Mouse (Mus musculus) layer of hippocampus, adult 8-10 months (tissue): Measurements from ENCODE around the gene Abr. TPM values are rescaled to one million over a fixed set of nuclear protein-coding genes. Genes with fewer than 3 reads are reported as not detected.

ENCODE experiments used
- DNase-seq, 2 experiments: peaks; one replicate each; pipeline ENCODE4 v3.0.0; 2022; ENCODE audit warnings: low spot score in 2 of 2
- total RNA-seq, 4 experiments: library from RNA; stranded (reverse); gene quantifications; 2 replicates each; pipeline ENCODE4 v1.2.4; 2022

Abr gene
- total RNA-seq, 4 experiments from 2014 or later: 464 to 480 (median 470) TPM

DNA sequence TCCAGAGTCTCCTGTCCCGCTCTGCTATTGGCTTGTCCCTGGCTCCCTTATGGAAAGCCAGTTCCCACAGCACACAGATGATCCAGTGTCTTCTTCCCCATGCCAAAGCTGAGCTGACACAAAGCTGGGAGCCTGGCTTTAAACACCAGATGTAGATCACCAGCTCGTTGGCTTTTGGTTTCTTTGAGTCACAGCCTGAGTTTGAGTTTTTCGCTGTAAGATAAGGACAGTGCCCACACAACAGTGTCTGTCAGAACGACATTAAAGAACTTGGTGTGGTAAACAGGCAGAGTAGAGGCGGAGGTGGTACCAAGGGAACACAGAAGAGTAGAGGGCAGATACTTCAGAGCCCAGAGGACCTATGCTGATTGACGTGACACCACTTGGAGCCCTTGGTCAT, 101.2 kb downstream of the Abr start:
- no peak for DNase-seq

DNA sequence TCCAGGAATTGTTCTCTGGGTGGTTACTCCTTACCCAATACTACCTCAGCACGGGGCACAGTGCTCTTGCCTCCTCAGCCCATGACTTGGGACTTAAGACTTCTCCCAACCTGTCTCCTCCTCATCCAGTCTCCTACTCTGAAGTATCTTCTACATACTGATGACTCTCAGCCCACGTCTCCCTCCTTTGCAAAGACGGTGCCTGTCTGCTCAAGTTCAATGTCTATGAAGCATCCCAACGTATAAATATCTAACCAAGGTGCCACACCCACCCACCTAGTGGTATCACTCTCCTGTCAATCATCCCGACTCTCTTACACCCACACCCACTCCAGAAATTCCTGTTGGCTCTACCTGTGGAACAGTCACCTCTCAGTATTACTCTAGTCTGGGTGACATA, 103.5 kb downstream of the Abr start:
- no peak for DNase-seq

DNA sequence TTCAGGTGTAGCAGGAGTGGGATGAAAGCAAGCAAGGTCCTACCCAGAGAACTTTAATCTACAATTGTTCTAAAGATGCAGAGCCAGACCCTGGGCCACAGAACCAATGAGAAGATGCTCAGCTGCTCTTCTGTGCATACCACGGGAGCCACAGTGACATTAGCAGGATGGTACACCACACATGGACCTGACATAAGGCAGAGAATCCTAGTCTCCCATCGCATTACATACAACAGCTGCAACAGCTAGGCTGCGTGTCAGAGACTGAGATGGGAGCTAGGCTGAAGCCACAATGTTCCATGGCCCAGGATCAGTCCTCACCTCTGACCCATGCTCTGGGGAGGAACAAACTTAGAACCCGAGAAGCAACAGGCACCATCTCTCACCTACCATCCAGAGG, 104.0 kb downstream of the Abr start:
- no peak for DNase-seq

DNA sequence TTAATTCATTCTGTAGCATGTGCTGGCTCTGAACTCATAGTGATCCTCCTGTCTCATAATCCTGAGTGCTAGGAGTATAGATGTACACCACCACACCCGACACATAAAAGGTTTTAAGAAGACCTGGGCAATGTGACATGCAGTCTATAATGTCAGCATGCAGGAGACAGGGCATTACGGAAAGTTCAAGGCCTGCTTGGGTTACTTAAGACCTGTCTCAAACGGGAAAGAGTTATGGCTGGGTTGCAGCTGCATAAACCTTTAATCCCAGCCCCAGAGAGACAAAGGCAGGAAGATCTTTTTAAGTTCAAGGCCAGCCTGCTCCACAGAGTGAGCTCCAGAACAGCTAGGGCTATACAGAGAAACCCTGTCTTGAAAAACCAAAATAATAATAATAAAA, 105.2 kb downstream of the Abr start:
- DNase-seq: no peak

DNA sequence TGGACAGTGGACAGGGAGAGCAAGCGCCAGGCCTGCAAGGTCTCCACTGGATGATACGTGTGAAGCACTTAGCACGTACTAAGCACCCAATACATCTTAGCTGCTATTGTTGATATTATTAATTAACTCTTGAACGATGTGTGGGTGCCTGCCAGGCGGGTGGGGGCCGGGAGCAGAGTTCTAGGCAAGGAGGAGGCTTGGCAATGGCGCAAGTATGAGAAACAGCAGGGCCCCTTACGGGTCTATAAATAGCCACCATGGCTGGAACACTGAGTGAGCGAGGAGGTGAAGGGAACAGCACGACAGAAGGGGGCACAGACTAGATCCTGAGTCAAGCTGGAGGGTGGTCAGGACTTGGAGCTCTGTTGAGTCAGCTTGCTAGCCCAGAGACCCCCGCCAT, 107.0 kb downstream of the Abr start:
- no peak for DNase-seq

DNA sequence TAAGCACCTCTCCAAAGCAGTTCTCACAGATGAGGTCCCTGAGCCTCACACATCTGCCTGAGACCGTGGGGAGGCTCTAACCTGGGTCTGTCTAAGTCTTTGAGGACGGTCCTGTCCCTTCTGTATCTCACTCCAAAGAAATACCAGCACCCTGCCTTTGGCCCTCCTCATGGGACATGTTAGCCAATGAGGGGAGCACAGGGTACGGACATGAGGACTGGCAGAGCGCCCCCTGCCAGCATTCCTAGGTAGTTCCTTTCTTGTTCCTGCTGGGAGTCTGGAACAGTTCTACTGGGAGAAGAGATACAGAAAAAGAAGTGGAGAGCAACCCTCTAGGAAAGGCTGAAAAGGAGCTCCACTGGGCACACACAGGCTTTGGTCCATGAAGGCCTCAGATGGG, 111.1 kb downstream of the Abr start:
- DNase-seq: no peak

DNA sequence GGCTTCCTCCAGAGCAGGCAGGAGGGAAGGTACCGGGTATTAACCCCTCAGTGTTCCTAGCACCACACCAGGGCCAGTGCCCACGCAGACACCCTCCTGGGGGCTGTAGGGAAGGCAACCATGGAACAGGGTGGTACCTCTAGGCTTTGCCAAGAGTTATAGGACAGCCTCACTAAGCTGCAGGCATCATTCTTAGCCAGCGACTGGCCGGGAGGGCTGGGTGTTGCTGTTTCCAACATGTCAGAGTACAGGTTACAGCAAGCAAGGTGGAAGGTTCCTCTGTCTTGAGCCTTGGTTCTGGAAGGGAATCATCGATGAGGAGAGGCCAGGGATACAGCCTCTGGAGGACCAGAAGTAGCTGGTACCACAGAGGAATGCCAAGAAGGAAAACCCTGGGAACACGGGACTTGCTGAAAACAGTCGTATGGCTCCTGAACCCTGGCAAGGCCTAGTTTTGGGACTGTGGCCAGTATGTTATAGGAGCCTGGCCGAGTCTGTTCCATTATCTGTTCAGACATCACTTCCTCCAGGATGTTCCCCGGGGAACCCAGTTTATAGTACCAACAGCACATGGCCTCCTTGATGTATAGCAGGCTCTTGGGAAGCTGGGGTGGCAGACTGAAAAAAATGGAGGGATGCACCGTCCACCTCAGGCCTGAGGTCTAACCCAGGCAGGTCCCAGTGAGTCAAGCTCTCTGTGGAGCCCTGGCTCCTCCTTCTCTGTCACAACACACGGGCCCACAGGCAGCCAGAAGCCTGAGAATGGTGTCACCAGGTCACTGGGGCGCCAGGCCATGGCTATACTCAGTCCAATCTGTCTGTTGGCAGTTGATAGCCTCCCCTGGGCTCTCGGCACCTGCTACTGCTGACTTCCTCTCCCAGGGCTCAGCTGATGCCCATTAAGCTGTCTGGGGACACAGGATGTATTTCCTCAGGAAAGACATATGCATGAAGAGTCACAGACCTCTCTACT, 112.1 kb downstream of the Abr start:
- DNase-seq: no peak

DNA sequence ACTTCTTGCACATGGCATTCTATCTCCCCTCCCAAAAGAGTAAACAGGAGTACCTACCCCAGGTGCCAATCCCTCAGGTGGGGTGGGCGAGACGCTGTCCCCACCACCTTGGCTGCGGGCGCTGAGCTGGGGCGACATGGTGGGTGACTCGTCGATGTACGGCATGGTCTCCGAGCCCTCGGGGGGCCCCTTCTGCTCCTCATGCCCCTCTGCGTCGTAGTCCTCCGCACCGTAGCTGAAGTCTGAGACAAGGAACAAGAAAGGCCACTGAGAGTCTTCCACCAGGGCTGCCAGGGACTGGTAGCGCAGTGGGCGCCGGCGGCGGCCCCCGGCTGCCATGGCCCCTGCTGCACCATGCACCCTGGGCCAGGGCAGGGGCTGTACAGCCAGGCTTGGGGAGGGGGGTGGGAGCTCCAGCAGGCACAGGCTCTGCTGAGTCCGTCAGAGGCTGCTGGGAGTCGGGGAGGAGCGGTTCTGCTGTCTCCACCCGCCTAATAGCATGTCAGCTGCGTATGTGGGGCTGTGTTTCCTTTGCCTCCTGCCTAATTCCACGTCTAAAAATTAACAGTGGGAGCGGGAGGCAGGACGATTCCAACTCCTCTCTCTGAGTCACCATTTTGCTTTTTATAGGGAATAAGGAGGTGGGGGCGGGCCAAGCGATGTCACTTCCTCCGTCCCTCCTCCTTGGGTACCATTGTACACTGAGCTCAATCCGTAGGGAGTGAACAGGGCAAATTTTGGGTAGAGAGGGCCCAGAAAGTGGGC, 113.1 kb downstream of the Abr start:
- peak in 1 of 2 experiments; percentile 77 for DNase-seq

DNA sequence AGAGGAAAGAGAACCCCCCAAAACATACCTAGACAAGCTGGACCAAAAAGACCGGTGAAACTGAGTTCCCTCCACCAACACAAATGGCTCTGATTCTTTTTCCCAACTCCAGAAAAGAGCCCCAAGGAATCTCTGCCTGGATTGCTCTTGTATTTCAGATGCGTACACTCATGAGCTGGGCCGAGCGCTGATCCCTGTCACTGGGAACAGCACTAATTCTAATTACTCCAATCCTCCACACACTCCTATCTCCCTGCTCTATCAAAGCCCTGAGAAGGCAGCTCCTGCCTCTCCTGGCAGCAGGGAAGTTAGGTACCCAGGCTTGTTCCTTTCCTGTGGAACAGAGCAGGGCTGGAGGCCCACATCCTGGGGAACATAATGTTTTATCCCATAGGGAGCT, 114.0 kb downstream of the Abr start:
- no peak for DNase-seq

DNA sequence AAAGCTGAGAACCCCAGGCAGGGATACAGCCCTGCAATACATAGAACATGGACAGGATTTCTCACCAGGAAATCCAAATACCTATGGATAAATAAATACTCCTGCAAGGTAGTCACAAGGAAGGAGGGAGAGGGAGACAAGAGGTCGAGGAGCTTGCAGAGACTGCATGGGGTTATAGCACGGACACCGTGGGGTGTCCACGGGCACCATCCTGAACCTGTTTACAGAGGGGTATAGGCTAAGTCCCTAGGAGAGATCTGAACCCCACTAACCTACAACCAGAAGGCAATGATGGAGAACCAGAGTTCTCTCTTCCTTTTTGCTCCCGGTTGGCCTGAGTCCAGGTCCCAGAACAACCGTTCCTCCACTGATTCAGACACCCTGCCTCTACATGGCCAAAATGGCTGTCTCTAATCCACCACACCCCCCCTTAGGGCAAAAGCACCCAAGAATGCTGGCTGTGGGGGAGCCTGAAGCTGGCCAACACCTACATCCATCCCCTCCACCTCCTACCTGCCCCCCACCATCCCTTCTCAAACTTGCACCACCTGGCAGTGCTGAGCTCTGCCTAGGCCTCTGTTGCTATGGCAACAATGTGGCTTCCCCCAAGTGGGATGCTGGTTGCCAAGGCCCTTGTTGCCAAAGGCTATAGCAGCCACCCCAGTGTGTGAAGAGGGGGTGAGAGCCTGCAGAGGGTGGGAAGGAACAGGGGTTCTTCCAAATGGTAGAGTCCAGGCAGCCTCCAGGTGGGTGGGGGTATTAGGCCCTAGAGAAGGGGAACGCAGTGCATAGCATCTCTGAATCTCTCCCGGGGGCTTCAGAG, 114.6 kb downstream of the Abr start:
- DNase-seq: peak; percentile 74 to 80

DNA sequence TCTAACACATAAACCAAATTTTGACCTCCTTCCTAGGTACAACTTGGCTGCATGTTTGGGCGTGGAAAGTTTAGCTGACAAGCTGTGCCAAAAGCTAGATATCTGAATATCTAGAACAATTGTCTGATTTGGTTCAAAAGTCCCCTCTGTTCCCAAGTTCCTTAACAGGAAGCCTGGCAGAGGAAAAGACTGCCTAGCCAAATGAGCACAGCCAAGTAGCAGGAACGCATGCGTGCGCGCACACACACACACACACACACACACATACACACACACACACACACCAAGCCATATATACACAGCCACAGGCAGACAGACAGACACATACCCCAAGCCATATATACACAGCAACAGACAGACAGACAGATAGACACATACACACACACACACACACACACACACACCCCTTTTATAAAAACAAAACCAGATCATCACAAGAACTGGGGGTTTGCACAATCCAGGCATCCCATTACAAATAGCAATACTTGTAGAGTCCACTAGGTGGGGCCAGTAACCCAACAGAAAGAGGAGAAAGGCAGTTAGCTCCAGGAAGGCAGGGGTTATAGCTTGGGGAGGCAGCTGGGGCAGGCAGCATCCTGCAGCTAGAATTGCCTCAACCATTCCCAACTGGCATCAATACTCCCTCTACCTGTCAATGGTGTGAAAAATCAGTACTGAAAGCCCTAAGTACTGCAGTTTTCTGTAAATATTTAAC, 115.4 kb downstream of the Abr start:
- no peak for DNase-seq

DNA sequence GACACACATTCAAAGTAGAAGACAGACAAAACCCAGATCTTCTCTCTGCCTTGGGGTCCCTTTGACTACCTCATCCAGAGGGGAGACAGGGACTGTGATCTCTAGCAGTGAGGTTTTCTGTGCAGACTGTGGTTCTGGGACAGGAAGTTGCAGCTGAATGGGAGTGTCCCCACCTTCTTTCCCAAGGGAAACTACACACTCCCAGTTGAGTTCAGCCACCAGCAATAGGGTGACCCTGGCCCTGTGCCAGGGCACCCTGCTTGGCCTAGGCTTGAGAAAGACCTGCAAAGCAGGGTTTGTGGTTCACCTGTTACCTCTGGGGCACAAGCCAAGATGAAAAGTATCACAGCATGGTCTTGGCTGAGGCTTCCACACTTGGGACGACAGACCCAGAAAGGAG, 117.0 kb downstream of the Abr start:
- DNase-seq: no peak

DNA sequence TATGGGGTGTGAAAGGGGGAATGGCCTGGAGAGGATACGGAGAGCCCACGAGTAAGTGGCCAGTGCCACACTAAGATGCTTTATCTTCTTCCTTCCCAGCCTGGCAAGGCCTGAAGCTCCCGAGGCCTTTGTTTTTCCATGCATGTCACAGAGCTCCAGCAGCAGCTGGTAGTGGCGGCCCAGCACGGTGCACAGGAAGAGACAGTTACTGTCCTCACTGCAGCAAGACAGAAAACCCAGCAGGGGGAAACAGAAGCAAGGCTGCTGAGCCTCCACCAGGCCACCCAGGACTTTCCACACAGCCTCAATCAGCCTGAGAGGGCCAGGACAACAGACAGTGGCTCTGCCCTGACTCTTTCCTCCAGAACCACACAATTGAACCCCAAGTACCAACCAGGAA, 118.1 kb downstream of the Abr start:
- DNase-seq: no peak

DNA sequence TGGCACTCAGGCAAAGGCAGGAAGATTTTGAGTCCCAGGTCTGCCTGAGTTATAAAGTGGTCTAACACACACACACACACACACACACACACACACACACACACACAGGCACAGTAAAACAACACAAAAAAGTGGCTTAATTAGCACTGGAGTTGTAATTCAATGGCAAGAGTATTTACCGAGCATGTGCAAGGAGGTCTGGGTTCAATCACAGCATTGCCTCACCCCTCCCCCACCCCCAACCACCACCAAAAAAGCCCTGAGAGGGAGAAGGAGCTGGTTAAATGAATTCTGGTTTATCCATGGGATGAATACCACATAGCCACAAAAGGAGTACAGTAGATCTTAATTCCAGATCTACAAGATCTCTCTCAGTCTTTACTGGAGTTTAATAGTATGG, 122.1 kb downstream of the Abr start:
- no peak for DNase-seq

DNA sequence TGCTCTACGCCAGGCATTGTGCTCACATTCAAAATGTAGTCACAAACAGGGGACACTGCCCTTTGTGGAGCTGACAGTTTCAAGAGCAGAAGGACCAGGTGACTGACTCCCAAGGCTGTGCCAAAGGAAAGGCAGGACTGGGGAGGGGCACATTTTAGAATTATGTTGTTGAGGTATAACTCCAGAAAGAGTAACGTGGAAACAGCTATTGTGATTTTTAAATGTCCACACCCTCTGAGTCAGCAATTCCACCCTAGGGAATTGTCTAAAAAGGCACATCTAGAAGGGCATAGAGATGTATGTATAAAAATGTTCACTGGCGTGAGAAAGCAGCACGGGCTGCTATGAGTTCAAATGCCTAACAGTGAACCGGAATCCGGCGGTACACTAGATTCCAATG, 122.5 kb downstream of the Abr start:
- no peak for DNase-seq

DNA sequence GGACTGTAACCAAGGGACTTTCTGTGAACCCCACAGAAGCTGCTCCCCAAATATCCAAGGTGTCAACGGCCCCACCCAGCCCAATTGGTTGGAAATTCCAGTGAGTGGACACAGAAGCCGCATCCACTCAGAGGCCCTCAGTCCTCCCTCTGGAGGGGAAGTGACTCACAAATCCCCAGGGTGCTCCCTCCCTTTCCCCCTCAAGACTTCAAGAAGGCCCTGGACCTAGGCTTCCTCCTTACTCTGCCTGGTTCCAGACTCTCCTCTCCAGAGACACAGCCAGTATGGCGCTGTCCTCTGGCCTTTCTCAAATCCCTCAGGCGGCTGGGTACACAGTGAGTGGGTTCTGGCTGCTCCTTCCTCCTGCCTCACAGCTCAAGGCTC, 124.4 kb downstream of the Abr start:
- no peak for DNase-seq

DNA sequence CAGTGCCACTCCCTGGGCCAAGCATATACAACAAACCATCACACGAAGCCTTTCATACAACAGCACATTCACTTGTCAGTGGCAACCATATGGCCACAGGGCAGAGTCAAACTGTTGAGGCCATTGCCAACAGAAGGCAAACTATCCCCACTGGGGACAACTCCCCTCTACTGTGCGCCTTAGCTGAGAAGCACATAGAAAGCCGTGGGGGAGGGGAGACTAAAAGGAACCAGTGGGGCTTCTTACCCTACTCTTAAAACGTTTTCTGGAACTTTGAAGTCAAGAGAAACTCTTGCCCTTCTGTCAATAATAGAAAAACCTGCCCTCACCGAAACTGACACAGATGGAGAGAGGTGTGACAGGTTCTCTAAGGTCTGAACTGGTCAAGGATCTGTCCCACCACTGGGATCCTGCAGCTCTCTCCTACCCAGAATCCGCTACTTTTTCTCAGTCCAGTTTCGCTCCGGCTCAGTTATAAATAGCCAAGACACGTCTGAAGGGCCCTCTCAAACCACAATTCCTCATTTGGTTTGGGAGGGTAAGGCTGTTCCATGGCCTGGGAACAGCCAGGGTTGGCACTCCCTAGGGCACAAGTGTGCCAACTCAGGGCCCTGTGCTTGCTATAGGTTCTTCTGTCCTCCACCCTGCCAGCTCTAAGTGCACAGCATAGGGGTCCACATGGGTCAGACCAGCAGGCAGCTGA, 124.9 kb downstream of the Abr start:
- DNase-seq: no peak

DNA sequence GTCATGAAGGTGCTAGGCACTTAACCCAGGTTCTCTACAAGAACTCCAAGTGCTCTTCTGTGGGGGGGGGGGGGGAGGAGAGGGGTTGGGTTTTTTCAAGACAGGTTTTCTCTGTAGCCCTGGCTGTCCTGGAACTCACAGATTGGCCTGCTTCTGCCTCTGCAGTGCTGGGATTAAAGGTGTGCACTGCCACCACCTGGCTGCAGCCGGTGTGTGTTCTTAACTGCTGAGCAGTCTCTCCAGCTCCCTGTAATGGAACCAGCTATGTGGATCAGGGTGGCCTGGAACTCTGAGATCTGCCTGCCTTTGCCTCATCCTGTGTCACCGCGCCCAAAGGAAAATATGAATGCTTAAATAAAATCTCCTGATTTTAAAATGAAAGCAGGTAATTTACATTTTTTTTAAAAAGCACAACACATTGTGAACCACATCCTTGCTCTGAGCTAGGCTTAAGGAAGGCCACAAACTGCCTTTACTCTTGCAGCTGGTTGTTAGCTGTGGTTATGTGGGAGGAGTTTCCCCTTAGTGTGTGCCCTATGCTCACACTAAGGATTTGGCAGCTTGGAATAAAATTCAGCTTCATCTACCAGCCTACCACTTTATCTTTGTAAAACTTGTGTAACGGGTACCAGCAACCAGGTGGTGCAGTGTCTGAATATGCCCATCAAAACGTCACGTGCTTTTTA, 125.9 kb downstream of the Abr start:
- DNase-seq: no peak

DNA sequence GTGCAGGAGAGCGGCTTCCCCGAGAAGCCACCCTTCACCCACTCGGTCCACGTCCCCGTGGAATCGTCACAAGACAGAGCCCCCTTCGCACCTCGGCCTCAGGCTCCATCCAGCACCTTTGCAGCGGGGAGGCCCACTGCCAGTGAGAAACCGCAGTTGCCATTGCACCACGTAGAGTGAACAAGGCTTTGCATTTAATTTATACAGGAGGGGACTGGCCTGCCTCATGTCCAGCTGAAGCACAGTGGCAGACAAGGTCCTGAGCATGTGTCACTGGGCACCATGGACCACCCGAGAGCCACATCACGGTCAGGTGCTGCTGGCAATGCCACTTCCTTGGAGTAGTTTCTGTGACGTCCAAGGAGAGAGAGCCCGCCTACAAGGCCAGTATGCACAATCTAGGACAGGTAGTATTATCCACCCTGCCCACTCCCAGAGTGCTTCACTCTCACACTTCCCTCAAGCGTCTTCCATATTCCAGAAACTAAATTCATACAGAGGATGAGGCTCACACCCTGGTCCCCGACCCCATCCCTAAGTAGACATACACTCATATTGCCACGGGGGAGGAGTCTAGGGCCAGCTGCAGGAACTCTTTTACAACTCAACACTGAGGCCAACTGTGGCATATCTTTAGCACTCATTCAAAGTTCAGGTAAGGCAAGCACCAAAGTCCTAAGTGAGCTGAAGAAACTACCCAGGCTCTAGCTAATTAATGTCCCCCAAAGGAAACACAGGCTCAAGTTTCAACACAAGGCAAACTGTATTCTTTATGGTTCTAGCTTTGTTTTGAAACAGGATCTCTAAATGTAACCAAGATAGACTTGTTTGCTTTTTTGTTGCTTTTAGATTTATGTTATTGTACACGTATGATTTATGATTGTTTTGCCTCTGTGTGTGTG, 126.7 kb downstream of the Abr start:
- DNase-seq: no peak
